Mouse (Mus musculus): ENCODE data around the gene Gpld1. TPM values are rescaled to one million over a fixed set of nuclear protein-coding genes. Genes with fewer than 3 reads are reported as not detected.

The Gpld1 gene
- 3.5 TPM for polyA plus RNA-seq (2015; fragmentation: Illumina TruSeq; extraction: RNeasy Lipid Tissue Mini Kit (QIAGEN cat#74804); ENCODE audit: insufficient read depth, low read depth, low replicate concordance)

DNA sequence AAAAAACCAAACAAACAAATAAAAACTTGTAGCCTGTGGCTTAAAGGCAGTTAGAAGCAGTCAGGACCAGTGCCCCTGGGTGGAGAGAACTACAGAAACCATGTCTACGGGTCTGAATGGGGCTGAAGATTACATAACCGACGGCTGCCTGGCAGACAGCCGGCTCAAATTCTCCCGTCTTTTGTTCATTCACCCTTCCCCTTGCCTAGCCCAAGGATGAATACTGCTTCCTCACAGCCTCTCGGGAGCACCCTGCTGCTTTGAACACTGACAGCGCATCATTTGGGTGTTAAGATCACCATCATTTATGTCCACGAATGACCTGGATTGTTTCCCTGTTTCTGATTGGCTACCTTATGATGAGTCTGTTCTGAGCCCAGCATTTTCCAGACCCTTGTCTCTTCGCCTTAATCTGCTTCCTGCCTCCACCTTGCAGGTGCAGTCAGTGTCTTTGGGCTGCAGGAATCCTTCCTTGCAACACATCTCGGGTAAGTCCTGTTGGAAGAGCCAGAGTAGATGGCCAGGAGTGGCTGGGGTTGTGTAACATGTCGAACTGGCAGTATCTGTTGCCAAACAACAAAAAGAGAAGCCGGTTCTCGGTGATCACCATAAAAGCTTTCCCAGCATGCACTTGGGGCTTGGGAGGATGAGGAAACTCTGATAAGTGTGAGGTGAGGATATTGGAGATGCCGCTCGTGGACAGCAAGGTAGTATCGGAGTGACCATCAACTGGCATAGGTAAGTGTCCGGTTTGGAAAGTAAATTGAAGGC lies at the start of gene Gpld1:
Gene Gpld1, plus strand, starts transcription at position 641 of the 771 bp plus-strand sequence.

DNA sequence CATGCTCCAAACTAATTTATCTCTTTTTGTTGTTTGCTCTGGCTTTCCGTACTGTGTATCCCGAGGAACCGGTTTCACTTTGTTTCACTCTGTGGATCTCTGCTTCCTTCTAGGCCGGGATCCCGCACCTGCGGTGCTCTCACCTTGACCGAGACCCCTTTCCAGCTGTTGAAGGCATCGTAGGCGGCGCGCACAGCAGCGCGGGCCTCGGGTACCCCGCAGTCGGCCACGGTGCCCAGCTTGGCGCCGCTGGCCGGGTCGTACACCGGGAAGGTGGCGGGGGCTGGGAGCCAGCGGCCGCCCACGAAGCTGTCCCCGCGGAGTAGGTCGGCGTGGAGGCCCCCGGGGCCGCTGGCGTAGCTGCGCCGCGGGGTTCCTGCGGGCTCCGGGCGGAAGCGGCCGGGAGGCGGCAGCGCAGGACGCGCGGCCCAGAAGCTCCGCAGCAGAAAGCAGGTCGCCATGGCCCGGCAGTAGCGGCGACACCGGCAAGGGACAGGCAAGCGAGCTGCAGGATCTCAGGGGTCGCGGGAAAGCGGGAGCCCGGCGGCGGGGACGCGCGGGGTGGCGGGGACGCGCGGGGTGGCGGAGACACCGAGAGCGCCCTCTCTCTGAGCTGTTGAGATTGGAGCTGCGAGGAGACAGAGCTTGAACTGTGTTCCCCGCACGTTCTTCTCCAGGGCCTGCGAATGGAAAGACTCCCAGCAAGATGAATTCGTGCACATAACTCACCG lies 5.7 kb upstream of the Gpld1 start, which contains the start of gene Aldh5a1:
Gene Aldh5a1, minus strand, starts transcription at position 554 of the 731 bp plus-strand sequence.

DNA sequence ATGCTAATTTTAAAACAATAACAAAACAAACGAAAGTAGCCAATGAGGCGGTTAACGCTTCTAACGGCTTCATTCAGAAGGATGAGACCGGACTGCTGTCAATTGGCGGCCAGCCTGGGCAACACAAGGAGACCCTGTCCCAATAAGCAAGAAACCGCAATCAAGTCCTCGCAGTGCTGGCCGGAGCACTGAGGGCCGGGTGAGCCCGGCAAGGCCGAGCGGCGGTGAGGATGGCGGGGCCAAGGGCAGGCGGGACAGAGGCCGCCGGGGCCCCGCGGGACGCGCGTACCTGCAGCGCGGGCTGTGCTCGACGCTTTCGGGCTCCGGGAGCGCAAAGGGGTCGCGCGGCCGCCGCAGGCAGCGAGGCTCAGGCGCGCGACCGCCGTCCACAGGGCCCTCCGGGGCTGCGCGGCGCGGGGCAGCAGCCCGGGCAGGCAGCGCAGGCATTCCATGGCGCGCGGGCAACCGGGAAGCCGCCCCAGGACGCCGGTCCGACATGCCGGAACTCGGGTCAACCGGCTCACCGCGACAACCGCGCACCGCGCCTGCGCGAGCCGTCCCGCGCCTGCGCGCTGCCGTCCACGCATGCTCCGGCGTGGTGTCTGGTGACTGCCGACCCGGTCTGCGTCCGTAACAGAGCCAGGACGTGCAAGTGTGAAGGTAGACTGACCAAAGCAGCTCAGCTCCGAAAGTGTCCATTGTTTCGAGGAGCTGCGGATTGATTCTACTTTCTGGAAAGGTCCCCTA lies 77.0 kb downstream of the Gpld1 start, which contains the start of gene Mrs2:
Gene Mrs2, minus strand, starts transcription at position 587 of the 747 bp plus-strand sequence.

Other genes with a start within 250 kb of the Gpld1 start
- gene Armh2, start 201.9 kb upstream of the Gpld1 start, polyA plus RNA-seq (2015; fragmentation: Illumina TruSeq; extraction: RNeasy Lipid Tissue Mini Kit (QIAGEN cat#74804); ENCODE audit: insufficient read depth, low read depth, low replicate concordance): not detected
- gene Gmnn, start 181.2 kb upstream of the Gpld1 start, polyA plus RNA-seq (2015; fragmentation: Illumina TruSeq; extraction: RNeasy Lipid Tissue Mini Kit (QIAGEN cat#74804); ENCODE audit: insufficient read depth, low read depth, low replicate concordance): 2.3 TPM
- gene BC005537, start 141.5 kb upstream of the Gpld1 start, polyA plus RNA-seq (2015; fragmentation: Illumina TruSeq; extraction: RNeasy Lipid Tissue Mini Kit (QIAGEN cat#74804); ENCODE audit: insufficient read depth, low read depth, low replicate concordance): 21.4 TPM
- 17.2 TPM for gene Acot13, start 111.6 kb upstream of the Gpld1 start, polyA plus RNA-seq (2015; fragmentation: Illumina TruSeq; extraction: RNeasy Lipid Tissue Mini Kit (QIAGEN cat#74804); ENCODE audit: insufficient read depth, low read depth, low replicate concordance)
- 10.2 TPM for gene Tdp2, start 111.5 kb upstream of the Gpld1 start, polyA plus RNA-seq (2015; fragmentation: Illumina TruSeq; extraction: RNeasy Lipid Tissue Mini Kit (QIAGEN cat#74804); ENCODE audit: insufficient read depth, low read depth, low replicate concordance)
- 0.26 TPM for gene D130043K22Rik, start 98.0 kb upstream of the Gpld1 start, polyA plus RNA-seq (2015; fragmentation: Illumina TruSeq; extraction: RNeasy Lipid Tissue Mini Kit (QIAGEN cat#74804); ENCODE audit: insufficient read depth, low read depth, low replicate concordance)
- 1.9 TPM for gene Aldh5a1, start 5.5 kb upstream of the Gpld1 start, polyA plus RNA-seq (2015; fragmentation: Illumina TruSeq; extraction: RNeasy Lipid Tissue Mini Kit (QIAGEN cat#74804); ENCODE audit: insufficient read depth, low read depth, low replicate concordance)
- gene Mrs2, start 77.2 kb downstream of the Gpld1 start, polyA plus RNA-seq (2015; fragmentation: Illumina TruSeq; extraction: RNeasy Lipid Tissue Mini Kit (QIAGEN cat#74804); ENCODE audit: insufficient read depth, low read depth, low replicate concordance): 5.9 TPM
- 4.2 TPM for gene Dcdc2a, start 112.9 kb downstream of the Gpld1 start, polyA plus RNA-seq (2015; fragmentation: Illumina TruSeq; extraction: RNeasy Lipid Tissue Mini Kit (QIAGEN cat#74804); ENCODE audit: insufficient read depth, low read depth, low replicate concordance)